Mouse (Mus musculus) adrenal gland, postnatal 4 days (tissue): Measurements from ENCODE around the gene Dse. TPM values are rescaled to one million over a fixed set of nuclear protein-coding genes. Genes with fewer than 3 reads are reported as not detected.

Experiments
- DNase-seq, 2 experiments: peaks; one replicate each; pipeline ENCODE4 v3.0.0; 2021 to 2022; ENCODE audit warnings: low spot score in 2 of 2, mixed read lengths in 2 of 2
- total RNA-seq, 2 experiments: library from RNA; stranded (reverse); gene quantifications; 2 replicates each; pipeline ENCODE4 v1.2.3; 2021

The Dse gene
- total RNA-seq, 2 experiments from 2014 or later: 15.4 to 17.8 TPM

DNA sequence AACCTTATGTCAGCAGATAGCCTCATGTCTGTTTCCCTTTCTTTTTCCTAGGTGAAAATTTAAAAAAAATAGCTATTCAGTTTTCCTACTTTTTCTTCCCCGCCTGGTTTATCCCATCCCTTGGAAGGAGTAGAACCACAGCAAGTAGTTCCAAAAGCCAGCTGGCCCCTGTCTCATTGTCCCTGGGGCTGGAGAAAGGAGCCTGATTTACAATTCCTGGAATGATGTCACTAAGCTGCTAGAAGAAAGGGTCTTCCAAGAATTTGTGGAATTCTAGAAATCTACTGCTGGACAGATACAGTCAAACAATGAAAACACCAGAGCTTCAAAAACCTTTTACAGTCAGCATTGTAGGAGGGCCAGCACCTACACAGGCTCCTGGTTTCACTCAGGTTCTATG lies 6.8 kb downstream of the Dse start:
- no peak for DNase-seq

DNA sequence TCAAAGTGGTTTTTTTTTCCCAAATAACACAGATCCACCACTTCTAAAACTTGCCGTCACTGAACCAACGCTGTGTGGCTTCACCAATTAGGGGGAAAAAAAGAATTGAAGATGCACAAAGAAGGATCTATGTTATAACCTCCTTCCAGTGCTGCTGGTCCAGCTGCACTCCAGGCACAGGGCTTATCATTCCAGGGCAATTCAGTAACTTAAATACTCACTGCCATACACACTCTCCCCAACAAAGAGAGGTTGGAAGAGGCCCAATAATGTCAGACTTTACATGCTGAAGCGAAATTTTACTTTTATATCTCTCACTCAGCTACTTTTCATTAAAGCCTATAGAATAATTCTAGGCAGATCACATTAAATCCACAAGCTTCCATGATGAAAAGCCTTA lies 8.9 kb downstream of the Dse start:
- no peak for DNase-seq

- DNase-seq: no peak
Observed at GRCm38 (mm10) chr10:34198061-34198460, 9.5 kb downstream of the Dse start.

DNA sequence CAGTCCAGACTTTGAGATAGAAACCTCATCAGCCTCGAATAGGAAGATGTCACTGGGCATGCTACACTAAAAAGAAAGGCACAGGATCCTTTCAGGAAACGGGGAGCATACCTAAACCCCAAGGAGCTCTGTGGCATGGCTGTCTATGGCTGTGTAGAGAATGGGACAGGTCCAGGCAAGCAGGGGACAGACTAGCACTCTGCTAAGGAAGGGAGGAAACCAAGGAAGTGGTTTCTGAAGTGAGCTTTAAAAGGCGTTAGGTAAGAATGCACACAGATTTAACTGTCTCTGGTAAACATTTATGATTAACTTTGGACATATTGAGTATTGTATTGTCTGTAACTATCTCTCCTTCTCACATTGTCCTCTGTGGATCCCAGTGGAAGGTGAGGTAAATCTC lies 10.2 kb downstream of the Dse start:
- no peak for DNase-seq

GRCm38 (mm10) chr10:34194957-34195356 lies 12.6 kb downstream of the Dse start:
- no peak for DNase-seq

GRCm38 (mm10) chr10:34194503-34194902 lies 13.0 kb downstream of the Dse start:
- no peak for DNase-seq

DNA sequence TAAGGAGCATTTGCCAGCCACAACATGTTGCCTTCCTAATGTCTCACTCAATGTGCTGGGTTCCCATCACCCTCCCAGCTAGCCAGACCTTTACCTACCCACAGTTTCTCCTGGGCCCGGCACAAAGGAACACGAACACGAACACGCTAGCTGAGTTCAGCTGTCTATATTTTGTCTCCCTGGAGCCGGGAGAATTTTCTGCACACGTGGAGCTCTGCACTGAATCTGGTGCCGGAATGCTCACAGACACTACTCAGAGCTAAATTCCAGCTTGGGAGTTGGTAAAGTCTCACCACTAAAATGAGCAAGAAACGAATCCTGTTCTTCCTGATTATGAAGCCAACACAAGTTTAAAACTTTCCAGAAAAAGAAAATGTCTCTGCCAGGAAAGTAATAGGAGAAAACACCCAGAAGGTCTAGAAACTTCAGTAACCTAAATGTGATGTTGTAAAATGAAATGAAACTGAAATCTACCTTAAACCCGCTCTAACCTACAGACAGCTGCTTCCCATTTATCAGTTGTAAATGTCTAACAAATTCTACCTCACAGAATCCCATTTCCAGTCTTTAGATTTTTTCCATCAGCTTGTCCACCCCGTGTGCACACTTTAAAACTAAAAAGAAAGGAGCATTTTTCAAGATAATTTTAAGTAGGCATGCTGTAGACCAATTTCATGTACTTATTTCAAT lies 20.8 kb downstream of the Dse start:
- no peak for DNase-seq

DNA sequence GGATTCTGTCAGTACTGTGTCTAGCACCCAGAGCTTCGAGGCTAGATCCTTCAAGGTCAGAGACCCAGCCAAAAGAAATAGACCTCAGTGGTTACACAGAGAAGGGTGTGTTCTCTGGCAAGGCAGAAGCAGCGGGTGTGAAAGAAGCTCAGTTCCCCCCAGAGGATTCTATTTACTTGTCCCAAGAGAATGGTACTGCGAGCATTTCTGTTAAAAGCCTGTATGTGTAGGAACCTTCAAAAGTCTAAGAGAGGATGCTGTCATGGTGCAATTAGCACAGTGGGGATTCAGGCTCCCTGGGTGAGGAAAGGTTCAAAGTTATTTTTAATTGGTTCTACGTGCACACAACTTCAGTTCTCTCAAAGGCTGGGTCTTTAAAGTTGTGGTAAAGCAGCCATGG lies 22.0 kb downstream of the Dse start:
- DNase-seq: no peak

- DNase-seq: no peak
Observed at GRCm38 (mm10) chr10:34184956-34185355, 22.6 kb downstream of the Dse start.

- no peak for DNase-seq
Observed at GRCm38 (mm10) chr10:34183731-34184130, 23.8 kb downstream of the Dse start.

DNA sequence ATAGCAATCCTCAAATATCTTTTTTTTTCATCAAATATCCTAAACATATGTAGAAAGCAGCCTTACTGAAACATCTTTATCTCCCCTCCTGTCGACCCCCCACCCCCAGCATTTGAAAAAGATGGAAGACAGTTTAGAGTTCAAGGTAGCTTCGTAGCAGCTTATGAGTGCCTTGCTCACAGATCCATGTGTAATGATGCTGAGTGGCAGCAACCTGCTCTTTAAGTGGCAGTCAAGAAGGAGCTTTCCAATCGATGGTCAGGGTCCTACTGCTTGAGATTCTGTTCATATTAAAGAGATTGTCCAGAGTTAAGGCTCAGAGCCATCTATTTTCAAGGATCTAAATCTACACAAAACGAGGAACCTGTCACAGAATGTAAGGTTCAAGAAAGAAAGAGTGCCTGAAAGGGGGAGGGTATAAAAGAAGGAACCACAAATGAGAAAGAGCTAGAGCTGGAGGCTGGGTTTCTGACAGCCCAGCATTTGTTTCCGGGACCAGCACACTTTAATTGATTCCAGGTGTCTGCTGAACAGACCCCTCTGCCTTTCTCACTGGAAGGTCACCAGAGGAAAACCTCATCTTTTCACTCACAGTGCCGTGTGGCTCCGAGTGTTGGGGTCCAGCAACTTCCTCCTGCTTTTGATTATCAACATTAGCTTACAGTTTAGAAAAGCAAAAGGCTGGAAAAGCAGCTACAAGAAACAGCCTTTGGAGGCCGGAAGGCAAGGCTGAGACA lies 31.5 kb downstream of the Dse start:
- DNase-seq: no peak

DNA sequence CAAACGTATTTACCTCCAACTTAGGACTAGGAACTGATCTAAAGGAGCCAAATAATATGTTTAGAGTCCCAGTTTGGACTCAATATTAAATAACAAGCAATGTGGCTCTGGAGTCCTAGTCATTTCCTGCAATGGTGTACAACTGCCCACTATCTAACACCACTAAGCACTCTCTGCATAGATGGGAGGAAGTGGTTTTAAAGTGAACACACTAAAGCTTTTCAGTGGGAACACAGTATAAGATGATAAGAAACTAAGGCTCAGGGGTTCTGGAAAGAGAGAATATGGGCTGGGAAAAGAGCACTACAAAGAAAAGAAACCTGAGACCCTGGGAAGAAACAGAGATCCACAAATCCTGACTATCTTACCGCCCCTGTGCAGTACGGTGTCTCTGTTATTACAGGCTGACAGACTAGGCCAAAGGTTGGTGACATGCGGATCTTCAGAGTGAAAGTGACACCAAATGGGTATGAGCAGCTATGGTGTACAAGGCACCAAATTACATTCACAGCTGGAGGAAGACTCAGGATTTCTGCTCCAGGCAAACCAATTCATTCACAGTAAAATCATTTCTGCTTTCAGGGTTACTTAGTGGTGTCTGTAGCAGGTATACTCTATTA lies 34.7 kb downstream of the Dse start:
- DNase-seq: no peak

GRCm38 (mm10) chr10:34171660-34172059 lies 35.9 kb downstream of the Dse start:
- DNase-seq: no peak

- DNase-seq: no peak
Observed at GRCm38 (mm10) chr10:34171191-34171590, 36.3 kb downstream of the Dse start.

- no peak for DNase-seq
Observed at GRCm38 (mm10) chr10:34166971-34167370, 40.5 kb downstream of the Dse start.

DNA sequence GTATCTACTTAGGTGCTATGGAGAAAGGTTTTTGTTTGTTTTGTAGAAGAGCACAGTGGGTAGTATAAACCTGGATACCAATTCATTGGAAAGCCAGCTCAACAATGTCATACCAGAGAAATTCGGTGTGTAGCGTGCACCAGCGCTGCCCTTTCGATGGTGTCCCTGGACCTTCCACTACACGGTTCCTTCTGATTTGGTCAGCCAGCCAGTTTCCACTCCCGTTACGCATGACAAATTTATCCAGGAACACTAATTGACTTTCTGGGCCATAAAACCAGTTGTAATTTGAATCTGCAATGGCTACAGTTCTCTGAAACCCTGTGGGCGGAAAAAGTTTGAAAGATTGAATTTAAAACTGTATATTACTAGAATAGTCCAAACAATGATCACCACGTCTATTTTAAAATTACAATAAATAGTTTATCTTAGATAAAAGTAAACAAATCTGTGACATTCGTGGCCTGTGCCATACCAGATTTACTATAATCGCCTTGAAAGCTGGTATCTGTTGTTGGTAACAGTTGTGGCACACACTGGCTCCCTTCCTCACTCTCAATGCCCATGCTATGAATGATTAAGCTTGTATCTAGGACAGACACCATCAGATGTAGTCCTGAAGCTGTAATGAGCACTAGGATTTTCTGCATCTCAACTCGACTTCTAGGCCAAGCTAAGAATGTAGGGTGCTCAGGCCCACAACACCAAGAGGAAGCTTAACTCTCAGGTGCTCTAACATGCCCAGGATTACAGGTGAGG lies 51.5 kb downstream of the Dse start:
- DNase-seq: no peak

- DNase-seq: no peak
Observed at GRCm38 (mm10) chr10:34151827-34152226, 55.7 kb downstream of the Dse start.

DNA sequence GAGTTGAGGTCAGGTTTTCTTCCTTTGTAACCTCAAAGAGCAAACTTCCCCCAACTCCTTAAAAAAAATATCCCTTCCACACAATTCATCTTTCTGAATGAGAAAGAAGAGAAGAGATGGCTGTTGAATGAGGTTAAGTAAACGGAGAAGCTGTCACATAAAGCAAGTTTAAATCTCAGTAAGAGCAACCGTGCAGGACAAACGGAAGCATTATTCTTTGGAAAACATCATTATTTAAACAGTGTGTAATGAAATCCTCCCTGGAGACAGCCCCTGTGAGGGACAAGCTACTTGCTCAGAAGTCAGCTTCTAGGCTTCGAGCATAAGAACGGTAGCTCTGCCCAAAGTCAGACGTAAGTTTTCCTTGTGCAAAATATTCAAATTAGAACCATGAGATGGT lies 57.1 kb downstream of the Dse start:
- DNase-seq: no peak

- no peak for DNase-seq
Observed at GRCm38 (mm10) chr10:34149772-34150171, 57.7 kb downstream of the Dse start.

DNA sequence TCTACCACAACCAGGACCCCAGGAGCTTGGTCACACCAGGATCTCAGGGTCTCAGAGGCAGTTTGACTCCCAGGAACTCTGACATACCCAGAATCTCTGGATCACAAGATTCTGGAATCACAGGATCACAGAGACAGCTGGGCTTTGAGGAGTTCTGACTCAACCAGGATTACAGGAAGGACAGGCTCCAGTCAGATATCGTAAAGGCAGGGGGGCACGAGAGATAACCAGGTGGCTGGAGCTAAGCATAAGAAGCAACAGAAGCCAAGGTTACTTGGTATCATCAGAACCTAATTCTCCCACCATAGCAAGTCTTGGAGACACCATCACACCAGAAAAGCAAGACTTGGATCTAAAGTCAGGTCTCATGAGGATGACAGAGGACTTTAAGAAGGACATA lies 65.8 kb downstream of the Dse start:
- no peak for DNase-seq

GRCm38 (mm10) chr10:34139768-34140167 lies 67.7 kb downstream of the Dse start:
- DNase-seq: no peak

DNA sequence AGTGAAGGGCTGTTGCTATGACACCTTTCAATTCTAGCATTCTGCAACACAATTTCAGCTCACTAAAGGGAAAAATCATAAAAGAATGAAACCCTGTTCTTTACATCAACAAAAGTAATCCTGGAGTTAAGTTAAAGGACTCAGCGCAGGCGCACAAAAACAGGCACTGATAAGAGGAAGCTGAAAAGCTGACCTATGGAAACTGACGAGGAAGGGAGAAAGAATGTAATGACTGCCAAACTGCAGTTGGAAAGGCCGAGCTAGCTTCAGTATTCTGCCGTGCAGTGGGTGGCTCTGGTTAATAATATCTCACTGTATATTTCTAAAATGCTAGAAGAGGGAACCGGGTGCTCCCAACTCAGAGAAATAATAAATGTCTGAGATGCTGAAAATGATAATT lies 69.5 kb downstream of the Dse start:
- no peak for DNase-seq
